Mouse (Mus musculus) frontal cortex, postnatal 36 days (tissue): ENCODE results near the gene March1.
"Not testable (repeated sequence)": the region's sequence is repeated elsewhere in the genome, so short reads cannot be mapped to it uniquely, and the experiment has no call there.

ENCODE experiments used
- DNase-seq, 2 experiments: peaks; one replicate each; pipeline ENCODE4 v3.0.0; 2022; ENCODE audit warnings: low spot score in 2 of 2

Gene March1

GRCm38 (mm10) chr8:66270116-66270515 lies 652.4 kb downstream of the March1 start:
- no peak for DNase-seq

- DNase-seq = no peak
Measured at GRCm38 (mm10) chr8:66317824-66318223, 700.1 kb downstream of the March1 start.

GRCm38 (mm10) chr8:66323045-66323807 lies 705.5 kb downstream of the March1 start:
- DNase-seq = peak in 1 of 2 experiments; percentile 24

GRCm38 (mm10) chr8:66326396-66326795 lies 708.7 kb downstream of the March1 start:
- no peak for DNase-seq

- DNase-seq = no peak
Measured at GRCm38 (mm10) chr8:66332206-66332605, 714.5 kb downstream of the March1 start.

GRCm38 (mm10) chr8:66334265-66334664 lies 716.6 kb downstream of the March1 start:
- DNase-seq = no peak

- DNase-seq = no peak
Measured at GRCm38 (mm10) chr8:66339551-66339950, 721.9 kb downstream of the March1 start.

GRCm38 (mm10) chr8:66342928-66343327 lies 725.2 kb downstream of the March1 start:
- no peak for DNase-seq

- DNase-seq = no peak
Measured at GRCm38 (mm10) chr8:66362882-66363801, 745.4 kb downstream of the March1 start.

GRCm38 (mm10) chr8:66383694-66384373 lies 766.1 kb downstream of the March1 start:
- no peak for DNase-seq

GRCm38 (mm10) chr8:66386008-66386407 lies 768.3 kb downstream of the March1 start:
- no peak for DNase-seq

GRCm38 (mm10) chr8:66388693-66389092 lies 771.0 kb downstream of the March1 start:
- DNase-seq = no peak

GRCm38 (mm10) chr8:66391554-66391953 lies 773.9 kb downstream of the March1 start:
- DNase-seq = no peak

GRCm38 (mm10) chr8:66392900-66393299 lies 775.2 kb downstream of the March1 start:
- DNase-seq = no peak

GRCm38 (mm10) chr8:66394148-66394547 lies 776.4 kb downstream of the March1 start:
- no peak for DNase-seq

- no peak for DNase-seq
Measured at GRCm38 (mm10) chr8:66397811-66398210, 780.1 kb downstream of the March1 start.

GRCm38 (mm10) chr8:66400050-66400449 lies 782.4 kb downstream of the March1 start:
- DNase-seq = no peak

GRCm38 (mm10) chr8:66404711-66405414 lies 787.2 kb downstream of the March1 start:
- DNase-seq = no peak

- not testable (repeated sequence) for DNase-seq
Measured at GRCm38 (mm10) chr8:66405796-66406195, 788.1 kb downstream of the March1 start.

- no peak for DNase-seq
Measured at GRCm38 (mm10) chr8:66406596-66407361, 789.1 kb downstream of the March1 start.
